ENCODE assay signal across 28 mouse cellular contexts in the genomic region with DNA sequence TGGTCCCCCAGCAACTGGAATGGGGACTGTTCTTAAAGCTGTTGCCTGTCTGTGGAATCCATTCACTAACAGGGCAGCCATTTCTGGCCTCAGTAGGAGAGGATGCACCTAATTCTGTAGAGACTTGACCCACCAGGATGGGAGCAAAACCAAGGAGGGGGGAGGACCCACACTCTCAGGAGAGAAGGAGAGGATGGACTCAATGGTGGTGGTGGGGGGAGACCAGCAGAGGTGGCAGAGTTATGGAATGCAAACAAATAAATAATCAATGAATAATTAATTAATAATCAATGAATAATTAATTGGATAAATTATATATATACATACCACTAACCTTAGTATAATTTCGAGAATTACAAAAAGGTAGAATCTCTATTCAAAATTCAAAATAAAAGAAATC.
"Had no signal": no experiment of that assay in that cellular context is flagged by ENCODE, and none has a peak within 500 bp of the region (broad histone marks: within the 10 kb centered on the region; RNA-seq: fewer than 3 reads in every experiment).

No protein-coding gene starts in this region.

- H3K9ac ChIP-seq: embryonic facial prominence, embryonic 12.5 days; embryonic facial prominence, embryonic 13.5 days; embryonic facial prominence, embryonic 15.5 days; forebrain, embryonic 12.5 days; forebrain, embryonic 13.5 days; forebrain, embryonic 15.5 days; forebrain, postnatal 0 days had no signal

- H3K4me3 ChIP-seq: embryonic facial prominence, embryonic 10.5 days; embryonic facial prominence, embryonic 12.5 days; embryonic facial prominence, embryonic 13.5 days; embryonic facial prominence, embryonic 15.5 days; erythroblast, embryonic 14.5 days; forebrain, embryonic 10.5 days; forebrain, embryonic 12.5 days; forebrain, embryonic 13.5 days; forebrain, embryonic 15.5 days; gastrocnemius, adult 2 months had no signal

- DNase-seq: cerebellum, adult 2 months; cerebellum, adult 8-10 months; cerebellum, adult 9-10 months; cerebellum, adult 9-11 months; cerebellum, postnatal 10 days; cerebellum, postnatal 14 days; cerebellum, postnatal 25 days; cerebellum, postnatal 36 days; embryo, embryonic 11 days; forebrain, postnatal 0 days; gastrocnemius, adult 2 months; gastrocnemius, postnatal 10 days; gastrocnemius, postnatal 14 days; gastrocnemius, postnatal 25 days; gastrocnemius, postnatal 36 days; heart, adult 11 months; heart, adult 18-20 months had no signal

- H3K36me3 ChIP-seq: embryonic facial prominence, embryonic 10.5 days; embryonic facial prominence, embryonic 12.5 days; embryonic facial prominence, embryonic 13.5 days; embryonic facial prominence, embryonic 15.5 days; forebrain, embryonic 10.5 days; forebrain, embryonic 12.5 days; forebrain, embryonic 15.5 days had no signal

- H3K4me1 ChIP-seq: embryonic facial prominence, embryonic 10.5 days; embryonic facial prominence, embryonic 12.5 days; embryonic facial prominence, embryonic 13.5 days; embryonic facial prominence, embryonic 15.5 days; forebrain, embryonic 10.5 days; forebrain, embryonic 12.5 days; forebrain, embryonic 13.5 days; forebrain, embryonic 15.5 days had no signal

- H3K27ac ChIP-seq: embryonic facial prominence, embryonic 10.5 days; embryonic facial prominence, embryonic 12.5 days; embryonic facial prominence, embryonic 13.5 days; embryonic facial prominence, embryonic 15.5 days; forebrain, embryonic 10.5 days; forebrain, embryonic 12.5 days; forebrain, embryonic 13.5 days; forebrain, embryonic 15.5 days; gastrocnemius, adult 2 months had no signal

- H3K4me2 ChIP-seq: embryonic facial prominence, embryonic 12.5 days; embryonic facial prominence, embryonic 13.5 days; embryonic facial prominence, embryonic 15.5 days; forebrain, embryonic 12.5 days; forebrain, embryonic 13.5 days; forebrain, embryonic 15.5 days had no signal

- H3K27me3 ChIP-seq: embryonic facial prominence, embryonic 12.5 days; embryonic facial prominence, embryonic 13.5 days; embryonic facial prominence, embryonic 15.5 days; forebrain, embryonic 12.5 days; forebrain, embryonic 13.5 days; forebrain, embryonic 15.5 days had no signal

- H3K9me3 ChIP-seq: embryonic facial prominence, embryonic 10.5 days; embryonic facial prominence, embryonic 12.5 days; embryonic facial prominence, embryonic 13.5 days; embryonic facial prominence, embryonic 15.5 days; forebrain, embryonic 10.5 days; forebrain, embryonic 12.5 days; forebrain, embryonic 13.5 days; forebrain, embryonic 15.5 days had no signal

- ATAC-seq: forebrain, embryonic 13.5 days; forebrain, embryonic 14.5 days; forebrain, embryonic 15.5 days; forebrain, embryonic 16.5 days; forebrain, postnatal 0 days had no signal
